Mouse (Mus musculus) heart, embryonic 12.5 days (tissue): ENCODE results near the gene Gm10521. TPM values are rescaled to one million over a fixed set of nuclear protein-coding genes. Genes with fewer than 3 reads are reported as not detected.

Experiments used
- ATAC-seq: fragments of 200-750 bp; cut with Nextera tagmentation; 2 replicates; pipeline ENCODE4 v1.8.0; 2017; ENCODE audit warnings: moderate TSS enrichment, moderate library complexity; ENCODE audit not compliant: insufficient number of reproducible peaks, low FRiP score
- H3K27ac ChIP-seq: fragments of 300-500 bp; sonication (generic); 2 replicates; pipeline ENCODE4 v1.5.1; 2016; ENCODE audit warnings: mild to moderate bottlenecking, moderate library complexity; ENCODE audit not compliant: poor library complexity, severe bottlenecking
- H3K27me3 ChIP-seq: fragments of 300-500 bp; sonication (generic); replicated peaks from 2 replicates; pipeline ENCODE4 v1.6.1; 2016; ENCODE audit warnings: mild to moderate bottlenecking, moderate library complexity
- H3K36me3 ChIP-seq: fragments of 300-500 bp; sonication (generic); 2 replicates; pipeline ENCODE4 v1.6.1; 2016; ENCODE audit warnings: mild to moderate bottlenecking, moderate library complexity
- H3K4me1 ChIP-seq: fragments of 300-500 bp; sonication (generic); replicated peaks from 2 replicates; pipeline ENCODE4 v1.6.1; 2016; ENCODE audit warnings: mild to moderate bottlenecking
- H3K4me2 ChIP-seq: fragments of 300-500 bp; sonication (generic); 2 replicates; pipeline ENCODE4 v1.6.1; 2016; ENCODE audit warnings: mild to moderate bottlenecking, moderate library complexity
- H3K4me3 ChIP-seq: fragments of 300-500 bp; sonication (generic); 2 replicates; pipeline ENCODE4 v1.5.1; 2016; ENCODE audit warnings: mild to moderate bottlenecking
- H3K9ac ChIP-seq: fragments of 300-500 bp; sonication (generic); 2 replicates; pipeline ENCODE4 v1.6.1; 2016; ENCODE audit warnings: mild to moderate bottlenecking, moderate library complexity
- H3K9me3 ChIP-seq: fragments of 300-500 bp; sonication (generic); replicated peaks from 2 replicates; pipeline ENCODE4 v1.6.1; 2016; ENCODE audit warnings: mild to moderate bottlenecking, moderate library complexity
- WGBS: fragments of 180-500 bp; shearing (Covaris S2); methylation state at CpG from one replicate; pipeline ENCODE4 v1.1.7; 2016; 5-methylcytosine and 5-hydroxymethylcytosine counted together
- polyA plus RNA-seq: library from polyadenylated mRNA; unstranded; fragments of >200 nt; fragmentation: Nextera tagmentation; extraction: Ambion mirVana; gene quantifications from 2 replicates; pipeline ENCODE4 v1.2.1, GENCODE M21; 2016

Gene Gm10521
- polyA plus RNA-seq, 1 experiment from 2014 or later: not detected

- no peak overlapping the region for H3K4me3 ChIP-seq
- no peak overlapping the region for H3K27ac ChIP-seq
- H3K27me3 ChIP-seq: no peaks in the 10 kb centered on the region
- no peak for ATAC-seq
- H3K36me3 ChIP-seq: no peaks in the 10 kb centered on the region
- 0 out of 2 replicates have a peak, but pooled peaks cover 6% of the 10 kb centered on the region for H3K4me1 ChIP-seq
- 79% methylated on average over 6 of the region's 6 CpGs for WGBS
- H3K4me2 ChIP-seq: no peak overlapping the region
- H3K9ac ChIP-seq: no peak overlapping the region
- H3K9me3 ChIP-seq: no peaks in the 10 kb centered on the region
These were observed 24.5 kb downstream of the Gm10521 start for GRCm38 (mm10) chr1:171919901-171920510.

DNA sequence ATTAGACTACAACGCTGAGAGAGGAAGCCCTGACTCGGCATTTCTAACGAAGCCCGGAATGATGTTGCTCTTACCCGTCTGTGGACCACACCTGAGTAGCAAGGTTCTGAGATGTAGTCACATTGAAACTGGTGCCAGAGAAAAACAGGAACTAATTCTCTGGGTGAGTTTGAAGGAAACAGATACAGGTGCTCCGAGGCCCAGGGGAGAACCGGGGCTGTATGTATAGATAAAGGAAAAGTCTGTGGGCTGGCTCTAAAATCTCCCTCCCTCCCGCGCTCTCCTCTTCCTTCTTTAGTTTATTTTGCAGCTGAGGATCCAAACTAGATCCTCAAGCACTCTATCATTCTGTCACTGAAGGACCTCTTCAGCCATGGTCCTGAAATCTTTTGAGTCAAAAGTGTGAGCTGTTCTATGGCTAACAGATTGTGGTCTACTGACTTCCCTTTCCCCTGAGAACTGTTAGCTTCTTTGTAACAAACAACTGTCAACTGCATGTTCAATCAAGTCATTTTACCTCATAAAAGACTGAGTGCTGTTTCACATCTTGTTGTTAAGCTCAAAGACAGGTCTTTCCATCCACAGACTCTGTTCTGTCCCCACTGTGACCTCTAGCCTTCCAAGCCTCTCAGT lies 25.6 kb downstream of the Gm10521 start:
- ATAC-seq: no peak
- H3K36me3 ChIP-seq: no peaks in the 10 kb centered on the region
- no peak overlapping the region for H3K4me3 ChIP-seq
- 70% methylated on average over 9 of the region's 9 CpGs for WGBS
- no peak overlapping the region for H3K9ac ChIP-seq
- H3K9me3 ChIP-seq: no peaks in the 10 kb centered on the region
- no peak overlapping the region for H3K4me2 ChIP-seq
- no peaks in the 10 kb centered on the region for H3K27me3 ChIP-seq
- 0 out of 2 replicates have a peak, but pooled peaks cover 6% of the 10 kb centered on the region for H3K4me1 ChIP-seq
- no peak overlapping the region for H3K27ac ChIP-seq

- Histone ChIP-seq H3K4me2 (no peak overlapping the region), H3K27me3 (no peaks in the 10 kb centered on the region), H3K4me1 (0 out of 2 replicates have a peak, but pooled peaks cover 6% of the 10 kb centered on the region), H3K27ac (no peak overlapping the region), H3K9ac (no peak overlapping the region), H3K4me3 (no peak overlapping the region), H3K9me3 (no peaks in the 10 kb centered on the region), H3K36me3 (no peaks in the 10 kb centered on the region)
- 62% methylated on average over 2 of the region's 2 CpGs for WGBS
- no peak for ATAC-seq
These were observed 26.2 kb downstream of the Gm10521 start for GRCm38 (mm10) chr1:171921641-171922040.

GRCm38 (mm10) chr1:171922844-171923243 lies 27.4 kb downstream of the Gm10521 start:
- 85% methylated on average over 5 of the region's 5 CpGs for WGBS
- no peak overlapping the region for H3K9ac ChIP-seq
- H3K27me3 ChIP-seq: no peaks in the 10 kb centered on the region
- no peak for ATAC-seq
- no peak overlapping the region for H3K27ac ChIP-seq
- no peak overlapping the region for H3K4me2 ChIP-seq
- no peak overlapping the region for H3K4me3 ChIP-seq
- H3K4me1 ChIP-seq: 0 out of 2 replicates have a peak, but pooled peaks cover 2% of the 10 kb centered on the region
- 0 out of 2 replicates have a peak, but pooled peaks cover 2% of the 10 kb centered on the region for H3K9me3 ChIP-seq
- no peaks in the 10 kb centered on the region for H3K36me3 ChIP-seq

GRCm38 (mm10) chr1:171924900-171925299 lies 29.4 kb downstream of the Gm10521 start:
- no peaks in the 10 kb centered on the region for H3K4me1 ChIP-seq
- H3K36me3 ChIP-seq: no peaks in the 10 kb centered on the region
- H3K4me2 ChIP-seq: no peak overlapping the region
- no peak for ATAC-seq
- H3K9me3 ChIP-seq: 0 out of 2 replicates have a peak, but pooled peaks cover 2% of the 10 kb centered on the region
- no peak overlapping the region for H3K27ac ChIP-seq
- 63% methylated on average over 3 of the region's 3 CpGs for WGBS
- no peak overlapping the region for H3K4me3 ChIP-seq
- H3K27me3 ChIP-seq: no peaks in the 10 kb centered on the region
- no peak overlapping the region for H3K9ac ChIP-seq

DNA sequence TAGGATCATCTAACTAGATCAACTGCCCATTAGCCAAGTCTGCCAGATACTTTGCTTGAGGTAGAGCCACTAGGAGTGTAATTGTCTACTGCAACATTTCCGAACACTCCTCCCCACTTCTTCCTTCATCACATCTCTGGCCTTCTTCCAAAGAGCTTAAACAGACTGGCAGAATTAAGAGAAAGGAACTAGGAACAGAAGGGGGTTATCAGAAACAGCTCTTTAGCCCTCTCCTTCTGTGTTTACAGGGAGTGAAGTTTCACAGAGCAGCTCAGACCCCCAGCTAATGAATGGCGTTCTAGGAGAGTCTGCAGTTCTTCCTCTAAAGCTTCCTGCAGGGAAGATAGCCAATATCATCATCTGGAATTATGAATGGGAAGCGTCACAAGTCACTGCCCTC lies 38.4 kb downstream of the Gm10521 start:
- Histone ChIP-seq H3K27me3 (no peaks in the 10 kb centered on the region), H3K4me3 (no peak overlapping the region), H3K9ac (no peak overlapping the region), H3K27ac (no peak overlapping the region), H3K4me1 (no peaks in the 10 kb centered on the region; the same call in 1 of the 2 replicates), H3K36me3 (no peaks in the 10 kb centered on the region), H3K4me2 (no peak overlapping the region), H3K9me3 (0 out of 2 replicates have a peak, but pooled peaks cover 2% of the 10 kb centered on the region)
- whole genome bisulfite sequencing: 21% methylated on average over 3 of the region's 3 CpGs
- ATAC-seq: peak; percentile 64; the same call in 1 of the 2 replicates

DNA sequence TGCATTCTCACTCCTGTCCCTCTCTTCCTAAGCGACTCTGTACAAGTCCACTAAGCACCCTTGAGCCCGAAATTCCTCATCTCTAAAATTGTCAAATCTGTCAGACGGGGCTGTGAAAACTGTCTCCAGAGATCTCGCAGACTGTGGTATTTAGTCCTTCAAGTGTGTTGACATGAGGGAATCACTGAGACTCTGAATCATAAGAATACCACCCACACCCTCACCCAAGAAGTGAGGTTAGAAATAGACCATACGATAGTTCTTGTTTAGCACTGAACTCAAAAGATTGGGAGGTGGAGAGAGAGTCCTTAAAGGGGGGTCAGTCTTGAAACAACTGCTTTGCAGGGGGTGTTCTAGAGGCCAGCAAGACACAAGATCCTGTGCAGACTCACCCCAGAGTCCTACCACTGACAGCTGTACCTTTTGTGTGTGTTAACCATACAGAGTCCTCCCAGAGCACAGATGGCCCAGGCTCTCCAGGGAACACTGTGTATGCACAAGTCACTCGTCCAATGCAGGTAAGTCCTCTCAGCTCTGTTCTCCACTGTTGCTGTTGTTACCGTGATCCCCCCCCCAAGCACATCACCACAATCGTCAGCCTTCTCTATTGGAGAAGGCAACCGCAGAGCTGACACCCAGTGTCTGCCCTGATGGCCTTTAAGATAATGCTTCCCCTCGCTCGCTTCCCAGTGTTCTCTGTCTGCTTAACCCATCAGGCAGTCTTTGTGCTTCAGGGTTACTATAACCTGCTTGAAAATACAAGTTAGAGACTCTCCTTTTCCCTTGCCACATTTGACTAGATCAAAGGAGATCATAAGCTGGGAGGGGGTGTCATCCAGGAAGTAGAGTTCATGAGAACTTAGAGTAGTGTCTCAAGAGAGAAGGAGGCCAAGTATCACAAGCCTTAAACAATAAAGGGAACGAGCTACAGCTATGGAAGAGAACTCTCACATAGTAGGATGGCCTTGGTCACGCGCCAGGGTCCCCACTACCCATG lies 43.8 kb downstream of the Gm10521 start:
- Histone ChIP-seq H3K27me3 (no peaks in the 10 kb centered on the region), H3K4me3 (no peak overlapping the region), H3K9ac (no peak overlapping the region), H3K4me2 (no peak overlapping the region), H3K36me3 (no peaks in the 10 kb centered on the region), H3K4me1 (no peaks in the 10 kb centered on the region), H3K27ac (no peak overlapping the region), H3K9me3 (0 out of 2 replicates have a peak, but pooled peaks cover 2% of the 10 kb centered on the region)
- no peak for ATAC-seq
- WGBS: 64% methylated on average over 14 of the region's 14 CpGs

DNA sequence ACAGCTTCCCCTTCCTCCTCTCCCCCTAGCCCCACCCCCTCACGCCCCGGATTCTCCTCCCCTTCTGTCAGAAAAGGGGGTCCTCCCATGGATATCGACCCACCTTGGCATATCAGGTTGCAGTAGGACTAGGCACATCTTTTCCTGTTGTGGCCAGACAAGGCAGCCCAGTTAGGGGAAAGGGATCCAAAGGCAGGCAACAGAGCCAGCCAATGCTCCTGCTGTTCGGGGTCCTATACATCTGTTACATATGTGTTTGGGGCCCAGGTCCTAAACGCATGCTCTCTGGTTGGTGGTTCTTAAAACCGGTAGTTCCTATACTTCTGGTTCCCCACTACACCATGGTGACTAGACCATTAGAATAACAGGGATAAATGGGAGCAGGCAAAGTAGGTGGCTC lies 45.2 kb downstream of the Gm10521 start:
- Histone ChIP-seq H3K9ac (no peak overlapping the region), H3K4me3 (no peak overlapping the region), H3K27ac (no peak overlapping the region), H3K9me3 (0 out of 2 replicates have a peak, but pooled peaks cover 2% of the 10 kb centered on the region), H3K4me1 (no peaks in the 10 kb centered on the region), H3K4me2 (no peak overlapping the region), H3K36me3 (no peaks in the 10 kb centered on the region), H3K27me3 (no peaks in the 10 kb centered on the region)
- no peak for ATAC-seq
- WGBS: 71% methylated on average over 6 of the region's 6 CpGs

GRCm38 (mm10) chr1:171946447-171946995 lies 51.1 kb downstream of the Gm10521 start:
- H3K4me3 ChIP-seq: no peak overlapping the region
- H3K27ac ChIP-seq: no peak overlapping the region
- no peaks in the 10 kb centered on the region for H3K27me3 ChIP-seq
- H3K36me3 ChIP-seq: no peaks in the 10 kb centered on the region
- no peaks in the 10 kb centered on the region for H3K9me3 ChIP-seq
- no peak for ATAC-seq
- WGBS: 67% methylated on average over 6 of the region's 6 CpGs
- no peak overlapping the region for H3K4me2 ChIP-seq
- H3K4me1 ChIP-seq: no peaks in the 10 kb centered on the region
- H3K9ac ChIP-seq: no peak overlapping the region
